ENCODE assay signal across 8 mouse cellular contexts in genomic region chr5:140869034-140869433, GRCm38 (mm10). TPM values are rescaled to one million over a fixed set of nuclear protein-coding genes. Genes with fewer than 3 reads are reported as not detected.
DNase-seq lines count a peak whose midpoint lies in the region; ATAC-seq lines count a peak whose summit lies in the region.

No protein-coding gene starts in this region.

- DNase-seq in adrenal gland, adult (ENCODE audit: inconsistent age in 2 of 2, low spot score in 1 of 2): peak; percentile 33 to 83
- DNase-seq in adrenal gland, postnatal 4 days (ENCODE audit: low spot score in 2 of 2): no peak
- DNase-seq in ovary, postnatal 14 days (ENCODE audit: low spot score): peak; percentile 44
- DNase-seq in ovary, postnatal 36 days (ENCODE audit: low spot score): no peak
- DNase-seq in embryo, embryonic 11 days: peak; percentile 69
- peak; percentile 33 to 73 for DNase-seq in layer of hippocampus, adult 8-10 months (ENCODE audit: low spot score in 2 of 2)
- peak; percentile 77 for DNase-seq in thymus, postnatal 0 days (ENCODE audit: low spot score)

- peak; percentile 45; the same call in 1 of the 2 replicates for ATAC-seq in megakaryocyte progenitor cell, adult 5-6 weeks (replicated peaks; ENCODE audit: poor library complexity)

RNA-seq across cellular contexts. Expression of gene Gna12, which starts 38.8 kb away (rescaled TPM):
- 100 to 1,000 TPM; 134 TPM for total RNA-seq in adrenal gland, postnatal 4 days (2021)
- 100 to 1,000 TPM in 1 of 4 experiments, 10 to 100 TPM in 3; 84.5 to 102 (median 90.0) TPM for total RNA-seq in layer of hippocampus, adult 8-10 months (2022)
- total RNA-seq in megakaryocyte progenitor cell, adult 5-6 weeks (2015): 45.4 and 50.2 TPM in 2 replicates
- 33.6 and 33.9 TPM in 2 replicates for total RNA-seq in megakaryocyte progenitor cell, adult 5-6 weeks (2017)
- 13.1 and 16.3 TPM in 2 replicates for polyA plus RNA-seq in thymus, postnatal 0 days (2015; fragmentation: Nextera tagmentation; extraction: Ambion mirVana)

Comparison
In these comparisons a context has a peak if more than half of its experiments do, and no peak if none do; other contexts are left out.
1. DNase-seq: peak in adrenal gland, adult (2 of 2), ovary, postnatal 14 days (single experiment), embryo, embryonic 11 days (single experiment), layer of hippocampus, adult 8-10 months (2 of 2) and thymus, postnatal 0 days (single experiment); none in adrenal gland, postnatal 4 days (0 of 2) and ovary, postnatal 36 days (single experiment).